Mouse (Mus musculus) midbrain, embryonic 13.5 days (tissue): ENCODE measurements around the gene Klhl28. TPM values are rescaled to one million over a fixed set of nuclear protein-coding genes. Genes with fewer than 3 reads are reported as not detected.

Experiments
- ATAC-seq: fragments of 200-750 bp; cut with Nextera tagmentation; 2 replicates; pipeline ENCODE4 v1.8.0; 2017; ENCODE audit warnings: mild to moderate bottlenecking, moderate TSS enrichment, moderate library complexity
- H3K27ac ChIP-seq: fragments of 300-500 bp; sonication (generic); 2 replicates; pipeline ENCODE4 v1.5.1; 2015; ENCODE audit warnings: inconsistent platforms, mild to moderate bottlenecking, moderate library complexity
- H3K27me3 ChIP-seq: fragments of 300-500 bp; sonication (generic); 2 replicates; pipeline ENCODE4 v1.6.1; 2015; ENCODE audit warnings: mild to moderate bottlenecking, inconsistent platforms
- H3K36me3 ChIP-seq: fragments of 300-500 bp; sonication (generic); 2 replicates; pipeline ENCODE4 v1.6.1; 2015; ENCODE audit warnings: mild to moderate bottlenecking, inconsistent platforms
- H3K4me1 ChIP-seq: fragments of 300-500 bp; sonication (generic); replicated peaks from 2 replicates; pipeline ENCODE4 v1.6.1; 2015; ENCODE audit warnings: inconsistent platforms
- H3K4me2 ChIP-seq: fragments of 300-500 bp; sonication (generic); replicated peaks from 2 replicates; pipeline ENCODE4 v1.6.1; 2015; ENCODE audit warnings: moderate library complexity, mild to moderate bottlenecking, inconsistent platforms
- H3K4me3 ChIP-seq: fragments of 300-500 bp; sonication (generic); replicated peaks from 2 replicates; pipeline ENCODE4 v1.5.1; 2015; ENCODE audit warnings: mild to moderate bottlenecking, inconsistent platforms
- H3K9ac ChIP-seq: fragments of 300-500 bp; sonication (generic); replicated peaks from 2 replicates; pipeline ENCODE4 v1.6.1; 2015; ENCODE audit warnings: mild to moderate bottlenecking, inconsistent platforms
- H3K9me3 ChIP-seq: fragments of 300-500 bp; sonication (generic); 2 replicates; pipeline ENCODE4 v1.6.1; 2016; ENCODE audit warnings: mild to moderate bottlenecking, inconsistent platforms
- WGBS: fragments of 180-500 bp; shearing (Covaris S2); methylation state at CpG from one replicate; pipeline ENCODE4 v1.1.7; 2015; 5-methylcytosine and 5-hydroxymethylcytosine counted together
- polyA plus RNA-seq: library from polyadenylated mRNA; unstranded; fragments of >200 nt; fragmentation: Nextera tagmentation; extraction: Ambion mirVana; gene quantifications from 2 replicates; pipeline ENCODE4 v1.2.1, GENCODE M21; 2015

Gene Klhl28
- polyA plus RNA-seq = 24.4 and 30.3 TPM in 2 replicates

DNA sequence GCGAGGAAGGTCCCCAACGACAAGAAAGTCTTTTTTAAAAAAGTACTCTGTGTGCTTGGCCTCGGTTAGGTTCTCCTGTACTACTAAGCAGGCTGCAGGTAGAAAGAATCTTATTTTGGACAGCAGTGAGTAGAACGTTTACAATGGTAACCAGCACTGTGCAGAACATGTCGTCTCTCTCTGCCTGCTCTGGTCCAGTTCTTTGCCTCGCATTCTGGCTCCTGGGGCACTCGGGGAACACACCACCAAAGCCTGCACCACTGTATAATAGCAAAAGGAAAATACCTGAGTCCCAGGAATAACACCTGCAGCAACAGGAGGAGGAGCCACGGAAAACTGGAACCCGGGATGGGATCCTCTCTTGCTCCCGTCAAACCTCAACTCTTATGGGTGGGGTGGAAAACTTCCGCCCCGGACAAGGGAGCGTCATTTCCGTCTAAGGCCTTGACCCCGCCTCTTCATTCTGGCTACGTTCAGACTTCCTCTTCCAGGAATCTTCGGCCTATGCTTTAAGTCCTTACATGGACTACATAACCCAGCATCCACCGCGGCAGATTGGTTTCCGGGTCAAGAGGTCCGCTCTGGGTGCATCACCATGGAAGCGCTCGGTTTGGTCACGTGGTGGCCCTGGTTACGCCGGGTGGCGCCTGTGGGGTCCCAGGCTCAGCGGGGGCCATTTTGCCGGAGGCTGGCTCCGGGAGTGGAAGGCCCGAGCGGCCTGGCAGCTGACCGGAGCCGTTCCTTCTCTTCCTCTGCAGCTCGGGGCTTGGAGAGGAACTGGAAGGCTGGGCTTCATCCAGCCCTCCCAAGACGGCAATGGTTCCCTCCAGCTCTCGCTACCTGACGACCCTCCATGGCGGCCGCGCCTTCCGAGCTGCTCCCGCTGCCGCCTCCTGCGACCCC is at the start of gene Klhl28, which contains the start of gene Togaram1:
Gene Klhl28 (minus strand): TSS at position 411 of the 903 bp plus-strand sequence.
Gene Togaram1 (plus strand): TSS at position 681 of the 903 bp plus-strand sequence.
- Histone ChIP-seq H3K27ac (peak within 1 kb of the TSS; percentile 92), H3K9me3 (no peaks in the 10 kb centered on the region), H3K4me1 (peaks cover 49% of the 10 kb centered on the region), H3K36me3 (no peaks in the 10 kb centered on the region), H3K27me3 (no peaks in the 10 kb centered on the region), H3K4me3 (peak within 1 kb of the TSS; percentile 96), H3K9ac (peak within 1 kb of the TSS; percentile 85), H3K4me2 (peak within 1 kb of the TSS; percentile 97)
- WGBS = under 1% methylated on average over 45 of the region's 45 CpGs
- ATAC-seq = peak; percentile 100

DNA sequence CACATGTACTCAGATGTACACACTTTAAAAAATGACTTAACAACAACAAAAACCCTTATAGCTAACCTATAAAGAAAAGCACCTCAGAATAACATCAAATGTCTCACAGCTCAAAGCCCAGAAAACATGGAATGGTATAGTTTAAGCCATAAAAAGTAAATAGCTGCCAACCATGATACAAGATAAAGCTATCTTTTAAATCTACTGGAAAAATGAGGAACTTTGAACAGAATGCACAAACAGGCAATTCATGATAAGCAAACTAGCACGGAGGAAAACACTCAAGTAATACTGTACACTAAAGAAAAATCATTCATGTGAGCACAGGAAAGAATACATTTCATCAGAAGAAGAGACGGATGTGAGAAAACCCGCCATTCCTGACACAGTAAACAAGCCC is 42.4 kb upstream of the Klhl28 start:
- Histone ChIP-seq H3K4me3 (no peak overlapping the region), H3K36me3 (peaks cover 66% of the 10 kb centered on the region), H3K27me3 (no peaks in the 10 kb centered on the region), H3K27ac (no peak overlapping the region), H3K9ac (no peak overlapping the region), H3K4me2 (no peak overlapping the region), H3K9me3 (no peaks in the 10 kb centered on the region), H3K4me1 (no peaks in the 10 kb centered on the region)
- WGBS = 96% methylated on average over 3 of the region's 3 CpGs
- ATAC-seq = no peak

DNA sequence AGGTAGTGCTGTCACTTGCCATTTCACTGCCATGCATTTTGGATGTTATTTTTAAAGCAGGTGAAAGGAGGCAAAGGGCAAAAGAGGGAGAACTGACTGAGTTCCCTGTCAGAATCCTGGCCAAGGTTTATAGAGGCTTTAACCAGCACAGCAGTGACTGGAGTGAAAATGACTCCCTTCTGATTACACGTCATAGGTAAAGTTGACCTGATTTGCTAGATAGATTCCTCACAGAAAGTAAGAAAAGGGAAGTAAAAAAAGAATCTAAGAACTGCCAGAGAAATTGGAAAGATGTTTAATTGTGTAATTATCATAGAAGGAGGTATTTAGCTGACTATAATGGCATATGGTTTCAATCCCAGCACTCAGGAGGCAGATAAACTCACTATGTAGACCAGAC is 12.2 kb upstream of the Klhl28 start:
- H3K27ac ChIP-seq = no peak overlapping the region
- peaks cover 8% of the 10 kb centered on the region for H3K4me1 ChIP-seq
- no peak for ATAC-seq
- H3K9ac ChIP-seq = no peak overlapping the region
- H3K4me3 ChIP-seq = no peak overlapping the region
- peaks cover 21% of the 10 kb centered on the region for H3K36me3 ChIP-seq
- H3K9me3 ChIP-seq = no peaks in the 10 kb centered on the region
- WGBS = 90% methylated on average over 1 of the region's 1 CpGs
- H3K27me3 ChIP-seq = no peaks in the 10 kb centered on the region
- H3K4me2 ChIP-seq = no peak overlapping the region

DNA sequence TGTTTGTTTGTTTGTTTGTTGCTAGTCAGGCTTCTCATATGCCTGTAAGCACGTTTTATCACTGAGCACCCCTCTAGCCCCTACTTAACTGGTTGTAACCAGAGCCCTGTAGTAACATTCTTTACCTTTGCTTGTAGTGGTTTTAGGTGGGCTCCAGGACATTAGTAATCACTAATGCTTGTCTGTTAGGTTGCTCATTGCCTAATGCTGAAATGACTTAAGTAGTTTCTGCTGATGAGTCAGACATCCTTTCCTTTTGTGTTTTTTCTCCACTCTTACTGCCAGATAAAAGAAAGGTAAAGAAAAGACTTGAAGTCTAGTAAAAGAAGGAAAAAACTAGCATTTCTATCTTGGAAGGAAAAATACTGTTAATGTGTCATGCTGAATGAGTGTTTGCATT is 10.9 kb upstream of the Klhl28 start:
- Histone ChIP-seq H3K27ac (no peak overlapping the region), H3K36me3 (peaks cover 19% of the 10 kb centered on the region), H3K4me3 (no peak overlapping the region), H3K4me1 (peaks cover 19% of the 10 kb centered on the region), H3K4me2 (no peak overlapping the region), H3K9me3 (no peaks in the 10 kb centered on the region), H3K9ac (no peak overlapping the region), H3K27me3 (no peaks in the 10 kb centered on the region)
- 77% methylated on average over 1 of the region's 1 CpGs for WGBS
- ATAC-seq = no peak

DNA sequence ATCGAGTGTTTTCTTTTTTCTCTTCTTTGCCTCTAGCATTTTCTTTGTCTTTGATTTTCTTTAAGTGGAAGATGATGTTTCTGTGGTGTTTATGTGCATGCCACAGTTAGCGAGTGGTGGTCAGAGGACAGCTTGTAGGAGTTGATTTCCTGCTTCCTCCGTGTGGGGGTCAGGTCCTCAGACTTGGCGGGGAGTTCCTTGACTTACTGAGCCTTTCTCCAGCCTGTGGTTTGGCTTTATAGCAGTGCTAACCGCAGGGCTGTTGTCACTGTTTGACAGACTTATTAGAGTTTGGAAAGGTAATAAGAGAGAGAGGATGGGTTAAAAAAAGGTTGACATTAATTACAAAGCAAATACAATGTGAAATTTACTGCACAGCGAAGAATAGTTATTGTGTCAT is 10.2 kb upstream of the Klhl28 start:
- no peak for ATAC-seq
- H3K27ac ChIP-seq = no peak overlapping the region

DNA sequence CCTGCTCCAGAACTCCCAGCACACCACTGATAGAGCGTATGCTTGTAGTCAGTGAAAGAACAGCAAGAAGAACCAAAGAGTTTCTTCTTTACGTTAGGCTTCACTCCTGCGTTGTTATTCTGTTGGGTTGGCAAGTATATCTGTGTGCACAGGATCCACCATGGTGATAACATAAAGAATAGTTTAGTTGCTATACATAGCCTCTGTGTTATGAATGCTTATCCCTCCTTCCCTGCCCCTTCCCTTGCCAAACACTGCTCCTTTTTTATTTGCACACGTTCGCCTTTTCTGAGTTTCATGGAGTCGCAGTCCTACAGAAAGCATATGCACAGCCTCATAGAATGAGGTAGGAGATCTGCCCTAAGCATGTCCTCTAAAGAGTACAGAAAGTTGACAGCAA is 6.7 kb upstream of the Klhl28 start:
- 83% methylated on average over 6 of the region's 6 CpGs for WGBS
- Histone ChIP-seq H3K4me1 (peaks cover 56% of the 10 kb centered on the region), H3K4me3 (no peak overlapping the region), H3K27ac (no peak overlapping the region), H3K4me2 (peak overlapping the region; percentile 31), H3K27me3 (no peaks in the 10 kb centered on the region), H3K9ac (no peak overlapping the region), H3K36me3 (no peaks in the 10 kb centered on the region), H3K9me3 (no peaks in the 10 kb centered on the region)
- no peak for ATAC-seq

More for the DNA sequence above, 10.2 kb upstream of the Klhl28 start:
- no peak overlapping the region for H3K4me3 ChIP-seq
- peaks cover 25% of the 10 kb centered on the region for H3K4me1 ChIP-seq
- no peak overlapping the region for H3K4me2 ChIP-seq
- 78% methylated on average over 6 of the region's 6 CpGs for WGBS
- no peaks in the 10 kb centered on the region for H3K9me3 ChIP-seq
- H3K9ac ChIP-seq = no peak overlapping the region
- H3K36me3 ChIP-seq = peaks cover 18% of the 10 kb centered on the region
- no peaks in the 10 kb centered on the region for H3K27me3 ChIP-seq

DNA sequence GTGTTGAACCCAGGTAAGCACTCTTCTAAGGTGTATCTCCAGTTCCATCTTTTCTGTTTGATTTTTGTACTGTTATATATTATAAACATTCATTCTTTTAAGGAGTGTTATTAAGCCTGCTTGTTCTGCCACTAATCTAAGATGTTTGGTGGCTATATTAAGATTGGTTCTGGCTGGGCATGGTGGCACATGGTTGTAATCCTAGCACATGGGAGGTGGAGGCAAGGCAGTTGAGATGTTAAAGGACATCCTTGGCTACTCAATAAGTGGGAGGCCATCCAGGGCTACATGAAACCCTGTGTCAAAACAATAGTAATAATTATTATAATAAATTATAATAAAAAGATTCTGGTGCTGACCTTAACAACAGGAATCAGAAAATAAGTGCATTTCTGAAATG is 6.1 kb upstream of the Klhl28 start:
- peak overlapping the region; percentile 44 for H3K4me2 ChIP-seq
- no peak overlapping the region for H3K9ac ChIP-seq
- ATAC-seq = no peak
- H3K27me3 ChIP-seq = no peaks in the 10 kb centered on the region
- H3K4me1 ChIP-seq = peaks cover 61% of the 10 kb centered on the region
- no peaks in the 10 kb centered on the region for H3K9me3 ChIP-seq
- H3K27ac ChIP-seq = no peak overlapping the region
- no peak overlapping the region for H3K4me3 ChIP-seq
- no peaks in the 10 kb centered on the region for H3K36me3 ChIP-seq

DNA sequence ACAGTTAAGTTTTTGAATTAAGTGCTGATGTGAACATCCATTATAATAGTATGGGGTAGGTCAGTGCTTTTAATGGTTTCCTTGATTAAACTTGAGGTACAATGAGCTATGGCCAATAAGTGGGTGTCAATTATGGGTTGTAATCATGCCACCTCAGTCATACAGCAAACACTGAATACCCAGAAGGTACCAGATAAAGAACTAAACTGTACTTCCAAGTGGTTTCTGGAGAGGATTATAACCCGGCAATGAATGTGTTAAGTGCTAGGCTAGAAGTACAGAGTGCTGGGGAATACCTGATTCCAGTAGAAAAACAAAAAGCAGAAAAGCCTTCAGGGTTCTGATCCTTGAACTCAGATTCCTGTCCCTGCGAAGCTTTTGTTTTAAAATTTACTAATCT is 2.7 kb upstream of the Klhl28 start:
- Histone ChIP-seq H3K4me2 (peak overlapping the region; percentile 97), H3K27ac (no peak overlapping the region), H3K9ac (peak overlapping the region; percentile 85), H3K9me3 (no peaks in the 10 kb centered on the region), H3K36me3 (no peaks in the 10 kb centered on the region), H3K4me3 (peak overlapping the region; percentile 96), H3K27me3 (no peaks in the 10 kb centered on the region), H3K4me1 (peaks cover 71% of the 10 kb centered on the region)
- no peak for ATAC-seq
- 5% methylated on average over 2 of the region's 2 CpGs for WGBS

DNA sequence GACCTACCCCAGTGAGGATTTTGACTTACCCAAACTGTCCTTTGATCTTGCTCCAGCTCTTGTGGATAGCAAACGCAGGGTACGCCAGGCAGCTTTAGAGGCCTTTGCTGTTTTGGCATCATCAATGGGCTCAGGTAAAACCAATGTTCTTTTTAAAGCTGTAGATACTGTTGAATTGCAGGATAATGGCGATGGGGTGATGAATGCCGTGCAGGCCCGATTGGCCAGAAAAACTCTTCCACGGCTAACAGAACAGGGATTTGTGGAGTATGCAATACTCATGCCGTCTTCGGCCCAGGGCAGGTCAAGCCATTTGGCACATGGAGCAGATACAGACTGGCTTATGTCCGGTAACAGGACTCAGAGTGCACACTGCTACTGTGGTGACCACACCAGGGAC is 2.1 kb upstream of the Klhl28 start:
- H3K4me2 ChIP-seq = peak overlapping the region; percentile 97
- H3K4me3 ChIP-seq = peak overlapping the region; percentile 96
- no peak overlapping the region for H3K27ac ChIP-seq
- H3K27me3 ChIP-seq = no peaks in the 10 kb centered on the region
- WGBS = 1% methylated on average over 9 of the region's 9 CpGs
- no peaks in the 10 kb centered on the region for H3K36me3 ChIP-seq
- H3K9ac ChIP-seq = peak overlapping the region; percentile 85
- no peak for ATAC-seq
- H3K9me3 ChIP-seq = no peaks in the 10 kb centered on the region
- peaks cover 68% of the 10 kb centered on the region for H3K4me1 ChIP-seq

DNA sequence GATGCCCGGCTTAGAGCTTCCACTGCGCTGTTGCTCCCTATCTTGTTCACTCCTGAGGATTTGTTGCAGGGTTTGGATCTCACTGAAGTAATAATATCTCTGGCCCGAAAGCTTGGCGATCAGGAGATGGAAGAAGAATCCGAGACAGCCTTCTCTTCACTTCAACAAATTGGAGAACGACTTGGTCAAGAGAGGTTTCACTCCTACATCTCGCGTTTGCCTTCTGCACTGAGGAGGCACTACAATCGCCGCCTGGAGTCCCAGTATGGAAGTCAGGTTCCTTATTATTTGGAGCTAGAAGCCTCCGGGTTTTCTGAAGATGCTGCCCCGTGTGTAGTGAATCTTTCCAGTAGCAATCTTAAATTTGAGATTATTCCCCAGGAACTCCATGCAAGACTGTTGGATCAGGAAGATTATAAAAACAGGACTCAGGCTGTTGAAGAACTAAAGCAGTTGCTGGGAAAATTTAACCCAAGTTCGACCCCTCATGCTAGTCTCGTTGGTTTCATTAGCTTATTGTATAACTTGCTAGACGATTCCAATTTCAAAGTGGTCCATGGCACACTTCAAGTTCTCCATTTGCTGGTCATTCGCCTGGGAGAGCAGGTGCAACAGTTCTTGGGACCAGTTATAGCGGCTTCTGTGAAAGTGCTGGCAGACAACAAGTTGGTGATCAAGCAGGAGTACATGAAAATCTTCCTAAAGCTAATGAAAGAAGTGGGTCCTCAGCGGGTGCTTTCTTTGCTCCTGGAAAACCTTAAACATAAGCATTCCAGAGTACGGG is 1.5 kb upstream of the Klhl28 start:
- Histone ChIP-seq H3K4me1 (peaks cover 64% of the 10 kb centered on the region), H3K9ac (peak overlapping the region; percentile 85), H3K27ac (peak overlapping the region; percentile 92), H3K36me3 (no peaks in the 10 kb centered on the region), H3K4me3 (peak overlapping the region; percentile 96), H3K4me2 (peak overlapping the region; percentile 97), H3K27me3 (no peaks in the 10 kb centered on the region), H3K9me3 (no peaks in the 10 kb centered on the region)
- WGBS = 4% methylated on average over 19 of the region's 19 CpGs
- no peak for ATAC-seq

DNA sequence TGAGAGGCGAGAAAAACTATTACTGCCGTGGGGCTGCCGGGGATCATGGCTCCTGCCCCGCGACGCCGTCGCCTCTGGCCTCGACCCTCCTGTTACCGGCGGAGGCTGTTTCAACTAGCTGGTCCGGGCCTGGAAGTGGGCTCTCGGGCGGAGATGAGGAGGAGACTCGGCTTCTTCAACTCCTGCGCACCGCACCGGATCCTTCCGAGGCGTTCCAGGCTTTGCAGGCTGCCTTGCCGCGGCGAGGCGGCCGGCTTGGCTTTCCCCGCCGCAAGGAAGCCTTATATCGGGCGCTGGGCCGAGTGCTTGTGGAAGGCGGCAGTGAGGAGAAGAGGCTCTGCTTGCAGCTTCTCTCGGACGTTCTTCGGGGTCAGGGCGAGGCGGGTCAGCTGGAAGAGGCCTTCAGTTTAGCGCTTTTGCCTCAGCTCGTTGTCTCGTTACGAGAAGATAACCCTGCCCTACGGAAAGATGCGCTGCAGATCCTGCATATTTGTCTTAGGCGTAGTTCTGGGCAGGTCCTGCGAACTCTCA is 832 bp upstream of the Klhl28 start:
- H3K4me3 ChIP-seq = peak overlapping the region; percentile 96
- H3K4me1 ChIP-seq = peaks cover 57% of the 10 kb centered on the region
- under 1% methylated on average over 44 of the region's 44 CpGs for whole genome bisulfite sequencing
- H3K36me3 ChIP-seq = no peaks in the 10 kb centered on the region
- no peaks in the 10 kb centered on the region for H3K9me3 ChIP-seq
- peak overlapping the region; percentile 85 for H3K9ac ChIP-seq
- peak overlapping the region; percentile 92 for H3K27ac ChIP-seq
- no peak for ATAC-seq
- H3K4me2 ChIP-seq = peak overlapping the region; percentile 97
- H3K27me3 ChIP-seq = no peaks in the 10 kb centered on the region

DNA sequence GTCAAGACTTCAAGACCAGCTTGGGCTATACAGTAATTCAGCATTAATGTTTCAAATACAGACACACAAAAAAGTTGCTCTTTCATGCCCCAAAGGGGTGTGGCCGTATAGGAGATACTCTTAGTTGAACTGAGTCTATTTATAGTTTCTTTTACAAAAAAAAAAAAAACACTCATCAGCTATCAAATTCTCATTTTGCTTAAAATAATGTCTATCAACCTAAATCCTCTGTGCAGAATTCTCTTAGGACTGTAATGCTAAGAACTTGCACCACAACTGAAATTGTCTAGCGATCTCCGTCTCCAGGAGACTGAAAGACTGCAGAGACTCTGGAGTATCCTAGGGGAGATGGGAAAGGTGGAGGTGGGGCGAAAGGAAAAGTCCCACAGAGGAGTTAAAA is 774 bp downstream of the Klhl28 start:
- no peaks in the 10 kb centered on the region for H3K9me3 ChIP-seq
- peak overlapping the region; percentile 74 for H3K4me2 ChIP-seq
- no peak overlapping the region for H3K27ac ChIP-seq
- ATAC-seq = no peak
- H3K36me3 ChIP-seq = no peaks in the 10 kb centered on the region
- H3K9ac ChIP-seq = peak overlapping the region; percentile 68
- H3K4me3 ChIP-seq = peak overlapping the region; percentile 96
- H3K27me3 ChIP-seq = no peaks in the 10 kb centered on the region
- WGBS = 36% methylated on average over 4 of the region's 4 CpGs
- peaks cover 41% of the 10 kb centered on the region for H3K4me1 ChIP-seq
